Mouse (Mus musculus): Measurements from ENCODE around the gene Cuta. TPM values are rescaled to one million over a fixed set of nuclear protein-coding genes. Genes with fewer than 3 reads are reported as not detected.

The Cuta gene
- polyA plus RNA-seq (2012; fragmentation: generic; extraction: Trizol) = 100 to 1,000 TPM; 240 to 326 TPM

GRCm38 (mm10) chr17:26939178-26939972 is at the start of gene Cuta:
TSS of gene Cuta (minus strand) at chr17:26939569.

GRCm38 (mm10) chr17:26972703-26973574 is 33.6 kb upstream of the Cuta start, which contains the start of gene Zbtb9:
TSS of gene Zbtb9 (plus strand) at chr17:26973167.

GRCm38 (mm10) chr17:26941031-26941789 is 1.8 kb upstream of the Cuta start, which contains the start of gene Syngap1:
TSS of gene Syngap1 (plus strand) at chr17:26941253.

GRCm38 (mm10) chr17:26932839-26933398 is 6.5 kb downstream of the Cuta start, which contains the start of gene Phf1:
TSS of gene Phf1 (plus strand) at chr17:26933052.

GRCm38 (mm10) chr17:26916711-26917482 is 22.5 kb downstream of the Cuta start, which contains the start of gene Kifc5b:
TSS of gene Kifc5b (plus strand) at chr17:26917091.

Other genes with a start within 250 kb of the Cuta start
- 1 to 10 TPM in 1 of 2 experiments, under 1 TPM in 1; 0.06 to 2.4 TPM for gene Crebrf, start 223.9 kb downstream of the Cuta start, polyA plus RNA-seq (2012; fragmentation: generic; extraction: Trizol)
- 10 to 100 TPM; 36.3 to 48.4 TPM for gene Bnip1, start 158.5 kb downstream of the Cuta start, polyA plus RNA-seq (2012; fragmentation: generic; extraction: Trizol)
- under 1 TPM in 1 of 2 experiments, not detected in 1; 0.04 TPM for gene Nkx2-5, start 94.6 kb downstream of the Cuta start, polyA plus RNA-seq (2012; fragmentation: generic; extraction: Trizol)
- 10 to 100 TPM; 11.1 to 31.7 TPM for gene Kifc5b, start 22.5 kb downstream of the Cuta start, polyA plus RNA-seq (2012; fragmentation: generic; extraction: Trizol)
- 10 to 100 TPM in 1 of 2 experiments, 1 to 10 TPM in 1; 6.1 to 31.6 TPM for gene Phf1, start 6.5 kb downstream of the Cuta start, polyA plus RNA-seq (2012; fragmentation: generic; extraction: Trizol)
- gene Syngap1, start 1.7 kb upstream of the Cuta start, polyA plus RNA-seq (2012; fragmentation: generic; extraction: Trizol) = 10 to 100 TPM in 1 of 2 experiments, under 1 TPM in 1; 0.30 to 12.1 TPM
- gene Zbtb9, start 33.6 kb upstream of the Cuta start, polyA plus RNA-seq (2012; fragmentation: generic; extraction: Trizol) = 1 to 10 TPM; 3.1 to 8.4 TPM
- 100 to 1,000 TPM; 107 to 169 TPM for gene Bak1, start 89.4 kb upstream of the Cuta start, polyA plus RNA-seq (2012; fragmentation: generic; extraction: Trizol)
- 10 to 100 TPM; 12.4 to 26.1 TPM for gene Itpr3, start 117.7 kb upstream of the Cuta start, polyA plus RNA-seq (2012; fragmentation: generic; extraction: Trizol)
- gene Uqcc2, start 194.3 kb upstream of the Cuta start, polyA plus RNA-seq (2012; fragmentation: generic; extraction: Trizol) = 1,000 to 10,000 TPM in 1 of 2 experiments, 100 to 1,000 TPM in 1; 683 to 1,951 TPM
- under 1 TPM; 0.34 to 0.94 TPM for gene Ip6k3, start 228.2 kb upstream of the Cuta start, polyA plus RNA-seq (2012; fragmentation: generic; extraction: Trizol)